Mouse (Mus musculus) neural tube, embryonic 11.5 days (tissue): ENCODE data around the gene Oser1. TPM values are rescaled to one million over a fixed set of nuclear protein-coding genes. Genes with fewer than 3 reads are reported as not detected.

Experiments
- ATAC-seq: fragments of 200-750 bp; cut with Nextera tagmentation; 2 replicates; pipeline ENCODE4 v1.8.0; 2017; ENCODE audit warnings: moderate number of reproducible peaks, mild to moderate bottlenecking, moderate TSS enrichment, moderate library complexity; ENCODE audit not compliant: insufficient read depth, low FRiP score, low TSS enrichment
- DNase-seq: peaks from one replicate; pipeline ENCODE4 v3.0.0-alpha.2; 2015; ENCODE audit warnings: low spot score
- H3K27ac ChIP-seq: fragments of 300-500 bp; sonication (generic); 2 replicates; pipeline ENCODE4 v1.5.1; 2014; ENCODE audit warnings: low read depth, mild to moderate bottlenecking, low read length
- H3K27me3 ChIP-seq: fragments of 300-500 bp; sonication (generic); 2 replicates; pipeline ENCODE4 v1.6.1; 2014; ENCODE audit warnings: mild to moderate bottlenecking, low read length, mixed read lengths; ENCODE audit not compliant: control insufficient read depth, insufficient read depth
- H3K36me3 ChIP-seq: fragments of 300-500 bp; sonication (generic); 2 replicates; pipeline ENCODE4 v1.6.1; 2014; ENCODE audit warnings: mild to moderate bottlenecking, low read length, moderate library complexity, mixed read lengths; ENCODE audit not compliant: control insufficient read depth, insufficient read depth
- H3K4me1 ChIP-seq: fragments of 300-500 bp; sonication (generic); 2 replicates; pipeline ENCODE4 v1.6.1; 2014; ENCODE audit warnings: low read length, mixed read lengths; ENCODE audit not compliant: control insufficient read depth, insufficient read depth
- H3K4me2 ChIP-seq: fragments of 300-500 bp; sonication (generic); 2 replicates; pipeline ENCODE4 v1.6.1; 2014; ENCODE audit warnings: low read depth, mild to moderate bottlenecking, moderate library complexity
- H3K4me3 ChIP-seq: fragments of 300-500 bp; sonication (generic); 2 replicates; pipeline ENCODE4 v1.5.1; 2014; ENCODE audit warnings: low read depth, low read length
- H3K9ac ChIP-seq: fragments of 300-500 bp; sonication (generic); 2 replicates; pipeline ENCODE4 v1.6.1; 2014; ENCODE audit warnings: mild to moderate bottlenecking, low read length
- H3K9me3 ChIP-seq: fragments of 300-500 bp; sonication (generic); 2 replicates; pipeline ENCODE4 v1.6.1; 2016; ENCODE audit warnings: low read length; ENCODE audit not compliant: control insufficient read depth
- WGBS: fragments of 180-500 bp; shearing (Covaris S2); extraction: QIAGEN DNeasy Blood & Tissue Kit; methylation state at CpG from one replicate; pipeline ENCODE4 v1.1.7; 2014; 5-methylcytosine and 5-hydroxymethylcytosine counted together
- polyA plus RNA-seq: library from polyadenylated mRNA; unstranded; fragments of >200 nt; fragmentation: Nextera tagmentation; extraction: Ambion mirVana; gene quantifications from 2 replicates; pipeline ENCODE4 v1.2.1, GENCODE M21; 2014

Gene Oser1
- polyA plus RNA-seq, 1 experiment from 2014 or later = 85.4 TPM

GRCm38 (mm10) chr2:163399222-163399621 lies 25.3 kb downstream of the Oser1 start:
- DNase-seq (no peak), ATAC-seq (no peak)
- 84% methylated on average over 8 of the region's 8 CpGs for WGBS
- Histone ChIP-seq H3K9me3 (no peaks in the 10 kb centered on the region), H3K27me3 (no peaks in the 10 kb centered on the region), H3K36me3 (no peaks in the 10 kb centered on the region), H3K27ac (no peak overlapping the region), H3K4me2 (no peak overlapping the region), H3K4me3 (no peak overlapping the region), H3K4me1 (no peaks in the 10 kb centered on the region), H3K9ac (no peak overlapping the region)

- WGBS = 85% methylated on average over 4 of the region's 4 CpGs
- Histone ChIP-seq H3K36me3 (no peaks in the 10 kb centered on the region), H3K4me1 (no peaks in the 10 kb centered on the region), H3K27ac (no peak overlapping the region), H3K9me3 (no peaks in the 10 kb centered on the region), H3K9ac (no peak overlapping the region), H3K4me2 (no peak overlapping the region), H3K4me3 (no peak overlapping the region), H3K27me3 (no peaks in the 10 kb centered on the region)
- DNase-seq (no peak), ATAC-seq (no peak)
Measured at GRCm38 (mm10) chr2:163398770-163399169, 25.7 kb downstream of the Oser1 start.

DNA sequence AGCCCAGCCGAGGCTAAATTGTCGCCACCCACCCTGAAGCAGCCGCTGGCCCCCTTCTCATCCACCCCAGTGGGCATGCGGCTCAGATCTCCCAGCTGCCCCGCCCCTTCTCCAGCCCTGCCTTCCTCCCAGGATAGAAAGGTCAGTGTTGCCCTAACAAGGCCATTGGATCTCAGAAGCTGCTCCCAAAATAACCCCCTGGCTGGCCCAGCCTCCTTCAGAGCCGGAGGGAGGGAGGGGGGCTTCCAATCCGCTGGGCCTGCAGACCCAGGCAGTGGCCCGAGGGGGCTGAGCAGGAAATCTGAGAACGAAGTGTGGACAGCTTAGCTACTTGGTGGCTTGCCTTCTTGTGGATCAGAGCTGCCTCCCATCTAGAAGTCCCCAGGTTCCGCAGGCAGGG lies 26.6 kb downstream of the Oser1 start, which contains the start of gene Jph2:
Gene Jph2 (minus strand): TSS at position 89 of the 400 bp plus-strand sequence.
- Histone ChIP-seq H3K9me3 (no peaks in the 10 kb centered on the region), H3K4me1 (no peaks in the 10 kb centered on the region), H3K9ac (0 out of 2 replicates have a peak within 1 kb of the TSS, but pooled peaks have one; percentile 12), H3K4me3 (no peak within 1 kb of the TSS), H3K27ac (no peak within 1 kb of the TSS), H3K27me3 (no peaks in the 10 kb centered on the region), H3K36me3 (no peaks in the 10 kb centered on the region), H3K4me2 (0 out of 2 replicates have a peak within 1 kb of the TSS, but pooled peaks have one; percentile 17)
- WGBS = 13% methylated on average over 10 of the region's 10 CpGs
- DNase-seq = peak; percentile 43
- ATAC-seq = no peak

DNA sequence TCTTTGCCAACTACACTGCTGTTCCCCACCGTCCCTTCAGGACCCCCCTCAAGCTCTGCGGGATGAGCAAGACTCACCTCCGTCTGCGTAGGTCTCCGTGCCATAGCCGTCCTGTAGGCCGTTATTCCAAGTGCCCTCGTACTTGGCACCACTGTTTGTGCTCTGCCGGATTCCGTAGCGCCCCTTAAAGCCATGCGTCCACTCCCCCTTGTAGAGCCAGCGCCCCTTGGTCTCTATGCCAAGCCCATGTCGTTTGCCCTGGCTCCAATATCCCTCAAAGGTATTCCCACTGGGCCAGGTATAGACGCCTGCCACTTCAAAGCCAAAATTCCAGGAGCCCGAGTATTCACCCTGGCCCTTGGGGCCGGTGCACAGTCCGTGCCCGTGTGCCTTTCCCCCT lies 27.4 kb downstream of the Oser1 start:
- ATAC-seq (no peak), DNase-seq (no peak)
- 92% methylated on average over 19 of the region's 19 CpGs for WGBS
- Histone ChIP-seq H3K4me2 (no peak overlapping the region), H3K4me1 (no peaks in the 10 kb centered on the region), H3K36me3 (no peaks in the 10 kb centered on the region), H3K27me3 (no peaks in the 10 kb centered on the region), H3K4me3 (no peak overlapping the region), H3K9me3 (no peaks in the 10 kb centered on the region), H3K9ac (no peak overlapping the region), H3K27ac (no peak overlapping the region)

DNA sequence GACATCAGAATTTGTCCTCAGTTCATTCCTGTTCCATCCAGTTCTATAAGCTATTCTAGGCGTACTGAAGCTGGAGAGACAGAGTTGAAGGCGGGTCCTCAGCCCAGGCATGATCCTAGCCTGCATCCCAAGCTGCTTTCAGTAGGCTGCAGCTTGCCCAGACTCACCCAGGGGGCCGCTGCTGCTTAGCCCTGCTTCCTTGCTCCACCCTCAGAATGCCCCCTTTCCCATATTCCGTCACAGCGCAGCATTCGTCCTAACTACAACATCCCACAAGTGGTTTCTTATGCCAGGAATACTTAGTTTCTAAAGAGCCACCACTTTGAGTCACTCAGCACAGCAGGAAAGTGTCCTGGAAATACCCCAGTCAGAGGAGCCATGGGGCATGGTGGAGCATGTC lies 29.5 kb downstream of the Oser1 start:
- H3K36me3 ChIP-seq = no peaks in the 10 kb centered on the region
- no peak overlapping the region for H3K4me2 ChIP-seq
- 80% methylated on average over 6 of the region's 6 CpGs for WGBS
- DNase-seq = no peak
- H3K9me3 ChIP-seq = no peaks in the 10 kb centered on the region
- no peak overlapping the region for H3K9ac ChIP-seq
- H3K4me3 ChIP-seq = no peak overlapping the region
- no peaks in the 10 kb centered on the region for H3K27me3 ChIP-seq
- no peak for ATAC-seq
- no peak overlapping the region for H3K27ac ChIP-seq
- no peaks in the 10 kb centered on the region for H3K4me1 ChIP-seq

- Histone ChIP-seq H3K4me1 (no peaks in the 10 kb centered on the region), H3K9ac (no peak overlapping the region), H3K4me2 (no peak overlapping the region), H3K27ac (no peak overlapping the region), H3K9me3 (no peaks in the 10 kb centered on the region), H3K27me3 (no peaks in the 10 kb centered on the region), H3K4me3 (no peak overlapping the region), H3K36me3 (no peaks in the 10 kb centered on the region)
- WGBS = 70% methylated on average over 6 of the region's 6 CpGs
- no peak for ATAC-seq
- no peak for DNase-seq
Measured at GRCm38 (mm10) chr2:163393976-163394375, 30.5 kb downstream of the Oser1 start.

GRCm38 (mm10) chr2:163393241-163393640 lies 31.3 kb downstream of the Oser1 start:
- H3K4me3 ChIP-seq = no peak overlapping the region
- no peaks in the 10 kb centered on the region for H3K4me1 ChIP-seq
- H3K27me3 ChIP-seq = no peaks in the 10 kb centered on the region
- no peak overlapping the region for H3K9ac ChIP-seq
- no peaks in the 10 kb centered on the region for H3K36me3 ChIP-seq
- H3K4me2 ChIP-seq = no peak overlapping the region
- H3K9me3 ChIP-seq = no peaks in the 10 kb centered on the region
- ATAC-seq (no peak), DNase-seq (no peak)
- 91% methylated on average over 10 of the region's 10 CpGs for WGBS
- H3K27ac ChIP-seq = no peak overlapping the region

DNA sequence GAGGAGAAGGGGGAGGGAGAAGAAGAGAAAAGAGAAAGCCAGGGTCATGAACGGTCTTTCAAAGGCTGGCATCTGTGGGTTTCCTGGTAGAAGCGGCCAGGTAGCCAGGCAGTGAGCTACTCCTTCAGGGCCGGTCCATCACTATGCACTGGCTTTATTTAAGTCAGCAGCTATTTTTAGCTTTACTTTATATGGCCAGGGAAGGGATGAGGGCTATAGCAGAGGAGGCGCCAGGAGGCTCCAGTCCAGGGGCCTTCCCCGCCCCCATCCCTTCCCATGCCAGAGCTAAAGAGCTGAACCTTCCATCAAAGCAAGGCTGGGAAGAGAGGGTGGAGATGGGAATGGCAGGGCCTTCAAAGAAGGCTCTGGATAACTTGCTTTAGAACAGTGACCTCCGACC lies 32.1 kb downstream of the Oser1 start:
- H3K9me3 ChIP-seq = no peaks in the 10 kb centered on the region
- no peak overlapping the region for H3K27ac ChIP-seq
- no peaks in the 10 kb centered on the region for H3K36me3 ChIP-seq
- no peak for ATAC-seq
- WGBS = 86% methylated on average over 6 of the region's 6 CpGs
- no peak overlapping the region for H3K9ac ChIP-seq
- no peaks in the 10 kb centered on the region for H3K27me3 ChIP-seq
- DNase-seq = no peak
- no peak overlapping the region for H3K4me3 ChIP-seq
- no peaks in the 10 kb centered on the region for H3K4me1 ChIP-seq
- no peak overlapping the region for H3K4me2 ChIP-seq

DNA sequence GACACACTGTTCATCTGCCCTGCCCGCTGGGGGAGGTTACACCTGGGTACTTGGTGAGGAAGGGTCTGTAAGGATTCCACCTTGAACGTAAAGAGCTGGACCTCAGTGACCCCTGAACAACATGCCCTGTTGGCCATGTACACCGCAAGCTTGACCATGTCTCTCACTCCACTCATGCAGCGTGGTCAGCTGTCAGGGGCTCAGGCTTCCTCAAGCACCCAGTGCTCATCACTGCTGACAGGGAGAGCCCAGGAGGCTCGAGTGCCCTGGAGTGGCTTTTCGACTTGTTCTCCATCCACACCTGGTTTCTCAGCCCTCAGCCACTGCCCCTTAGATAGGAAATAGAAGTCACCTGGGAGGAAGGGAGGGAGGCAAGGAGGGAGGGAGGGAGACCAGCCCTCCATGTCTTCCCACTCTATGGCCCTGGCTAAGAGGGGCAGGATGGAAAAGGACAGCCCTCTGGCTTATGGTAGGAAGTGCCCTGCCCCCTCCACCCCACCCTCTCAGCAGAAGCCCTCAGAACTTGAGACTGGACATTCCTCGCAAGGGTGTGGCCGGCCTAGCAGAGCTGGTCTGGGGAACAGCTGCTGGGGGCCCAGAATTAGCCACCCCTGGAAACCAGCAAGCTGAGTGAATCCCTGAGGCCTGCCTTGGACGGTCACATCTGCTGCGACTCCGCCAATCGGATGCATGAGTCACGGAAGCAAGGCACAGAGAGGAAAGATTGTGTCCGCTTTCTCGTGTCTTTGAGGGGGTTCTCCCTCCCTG lies 37.9 kb downstream of the Oser1 start:
- no peak overlapping the region for H3K27ac ChIP-seq
- no peak overlapping the region for H3K4me3 ChIP-seq
- H3K4me2 ChIP-seq = no peak overlapping the region
- ATAC-seq (no peak), DNase-seq (no peak)
- WGBS = 76% methylated on average over 15 of the region's 15 CpGs
- no peaks in the 10 kb centered on the region for H3K36me3 ChIP-seq
- no peak overlapping the region for H3K9ac ChIP-seq
- H3K4me1 ChIP-seq = no peaks in the 10 kb centered on the region
- H3K27me3 ChIP-seq = no peaks in the 10 kb centered on the region
- no peaks in the 10 kb centered on the region for H3K9me3 ChIP-seq
